Mouse (Mus musculus) limb, embryonic 11.5 days (tissue): ENCODE results near the gene 4930426L09Rik. TPM values are rescaled to one million over a fixed set of nuclear protein-coding genes. Genes with fewer than 3 reads are reported as not detected.
"Not testable (repeated sequence)": the region's sequence is repeated elsewhere in the genome, so short reads cannot be mapped to it uniquely, and the experiment has no call there.

Experiments
- ATAC-seq: fragments of 200-750 bp; cut with Nextera tagmentation; 2 replicates; pipeline ENCODE4 v1.8.0; 2017; ENCODE audit warnings: low read depth; ENCODE audit not compliant: insufficient number of reproducible peaks, low FRiP score, low TSS enrichment
- DNase-seq: peaks from one replicate; pipeline ENCODE4 v3.0.0-alpha.2; 2015; ENCODE audit warnings: low spot score
- H3K27ac ChIP-seq: fragments of 300-500 bp; sonication (generic); replicated peaks from 2 replicates; pipeline ENCODE4 v1.5.1; 2014; ENCODE audit warnings: low read depth, mild to moderate bottlenecking, low read length
- H3K27me3 ChIP-seq: fragments of 300-500 bp; sonication (generic); 2 replicates; pipeline ENCODE4 v1.6.1; 2014; ENCODE audit warnings: mild to moderate bottlenecking, low read length, mixed read lengths; ENCODE audit not compliant: control insufficient read depth, insufficient read depth
- H3K36me3 ChIP-seq: fragments of 300-500 bp; sonication (generic); 2 replicates; pipeline ENCODE4 v1.6.1; 2014; ENCODE audit warnings: mild to moderate bottlenecking, low read length, moderate library complexity, mixed read lengths; ENCODE audit not compliant: control insufficient read depth, insufficient read depth
- H3K4me1 ChIP-seq: fragments of 300-500 bp; sonication (generic); 2 replicates; pipeline ENCODE4 v1.6.1; 2014; ENCODE audit warnings: low read length, mixed read lengths; ENCODE audit not compliant: control insufficient read depth, insufficient read depth
- H3K4me2 ChIP-seq: fragments of 300-500 bp; sonication (generic); 2 replicates; pipeline ENCODE4 v1.6.1; 2014; ENCODE audit warnings: low read depth, mild to moderate bottlenecking, moderate library complexity; ENCODE audit not compliant: severe bottlenecking
- H3K4me3 ChIP-seq: fragments of 300-500 bp; sonication (generic); 2 replicates; pipeline ENCODE4 v1.5.1; 2014; ENCODE audit warnings: low read depth, low read length
- H3K9ac ChIP-seq: fragments of 300-500 bp; sonication (generic); 2 replicates; pipeline ENCODE4 v1.6.1; 2014; ENCODE audit warnings: mild to moderate bottlenecking, low read length
- H3K9me3 ChIP-seq: fragments of 300-500 bp; sonication (generic); 2 replicates; pipeline ENCODE4 v1.6.1; 2016; ENCODE audit warnings: low read length; ENCODE audit not compliant: control insufficient read depth
- WGBS: fragments of 180-500 bp; shearing (Covaris S2); extraction: QIAGEN DNeasy Blood & Tissue Kit; methylation state at CpG from one replicate; pipeline ENCODE4 v1.1.7; 2014; 5-methylcytosine and 5-hydroxymethylcytosine counted together
- polyA plus RNA-seq: library from polyadenylated mRNA; unstranded; fragments of >200 nt; fragmentation: Nextera tagmentation; extraction: Ambion mirVana; gene quantifications from 2 replicates; pipeline ENCODE4 v1.2.1, GENCODE M21; 2014

4930426L09Rik gene
- polyA plus RNA-seq, 1 experiment from 2014 or later: 0.13 TPM

DNA sequence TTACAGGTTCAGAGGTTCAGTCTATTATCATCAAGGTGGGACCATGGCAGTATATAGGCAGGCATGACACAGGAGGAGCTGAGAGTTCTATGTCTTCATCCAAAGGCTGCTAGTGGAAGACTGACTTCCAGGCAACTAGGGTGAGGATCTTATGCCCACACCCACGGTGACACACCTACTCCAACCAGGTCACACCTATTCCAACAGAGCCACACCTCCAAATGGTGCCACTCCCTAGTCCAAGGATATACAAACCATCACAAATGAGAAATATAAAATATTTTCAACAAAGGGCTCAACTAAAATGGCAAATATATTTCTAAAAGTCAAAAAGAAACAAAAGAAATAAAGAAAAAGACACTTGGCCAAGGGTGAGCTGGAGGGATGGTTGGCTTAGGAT lies 12.4 kb downstream of the 4930426L09Rik start:
- H3K4me3 ChIP-seq, H3K4me2 ChIP-seq, H3K9ac ChIP-seq, H3K9me3 ChIP-seq, H3K4me1 ChIP-seq, H3K27me3 ChIP-seq, ATAC-seq, H3K27ac ChIP-seq, DNase-seq, H3K36me3 ChIP-seq: not testable (repeated sequence)
- WGBS: 64% methylated on average over 1 of the region's 1 CpGs

DNA sequence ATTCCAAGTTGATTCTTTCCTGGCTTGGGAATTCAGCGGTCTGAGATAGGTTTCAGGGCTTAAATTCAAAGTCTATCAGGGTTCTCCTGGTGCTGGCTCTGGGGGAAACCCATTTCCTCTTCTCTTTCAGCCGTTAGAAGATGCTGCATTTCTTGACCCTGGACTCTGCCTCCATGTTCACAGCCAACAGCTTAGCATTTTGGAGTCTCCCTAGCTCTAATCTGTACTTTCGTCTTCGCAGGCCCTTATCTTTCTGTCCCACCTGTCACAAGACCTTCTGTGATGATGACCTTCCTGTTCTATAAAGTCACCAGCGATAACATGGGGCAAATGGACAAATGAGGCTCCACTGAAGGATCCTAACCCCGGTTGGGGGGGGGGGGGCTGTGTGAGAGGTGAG lies 13.3 kb downstream of the 4930426L09Rik start:
- H3K27me3 ChIP-seq: no peaks in the 10 kb centered on the region
- no peak for ATAC-seq
- 79% methylated on average over 6 of the region's 6 CpGs for WGBS
- no peak overlapping the region for H3K9ac ChIP-seq
- no peaks in the 10 kb centered on the region for H3K4me1 ChIP-seq
- H3K4me2 ChIP-seq: no peak overlapping the region
- no peaks in the 10 kb centered on the region for H3K9me3 ChIP-seq
- no peaks in the 10 kb centered on the region for H3K36me3 ChIP-seq
- no peak overlapping the region for H3K4me3 ChIP-seq
- DNase-seq: no peak
- no peak overlapping the region for H3K27ac ChIP-seq

DNA sequence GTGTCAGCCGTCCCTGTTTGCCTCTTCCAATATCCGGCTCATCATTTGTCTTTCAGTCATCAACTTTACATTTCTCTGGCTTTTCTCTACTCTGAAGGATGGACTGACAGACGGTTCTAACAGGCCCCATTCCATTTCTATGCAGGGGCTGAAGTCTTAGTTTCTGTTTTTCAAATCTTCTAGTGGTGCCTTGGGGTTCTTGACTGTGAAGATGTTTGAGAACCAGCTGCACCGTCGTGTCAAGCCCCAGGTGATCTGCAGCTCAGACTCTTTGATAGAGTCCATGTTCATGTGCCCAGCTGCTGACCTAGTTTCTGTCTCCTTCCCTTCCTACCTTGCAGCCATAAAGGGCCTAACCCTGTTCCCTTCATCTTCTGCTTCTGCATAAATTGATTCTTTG lies 18.2 kb downstream of the 4930426L09Rik start:
- Histone ChIP-seq H3K4me2 (no peak overlapping the region), H3K27me3 (no peaks in the 10 kb centered on the region), H3K9me3 (no peaks in the 10 kb centered on the region), H3K9ac (no peak overlapping the region), H3K36me3 (no peaks in the 10 kb centered on the region), H3K4me1 (no peaks in the 10 kb centered on the region), H3K27ac (no peak overlapping the region), H3K4me3 (no peak overlapping the region)
- DNase-seq: no peak
- ATAC-seq: no peak
- WGBS: 83% methylated on average over 5 of the region's 5 CpGs

DNA sequence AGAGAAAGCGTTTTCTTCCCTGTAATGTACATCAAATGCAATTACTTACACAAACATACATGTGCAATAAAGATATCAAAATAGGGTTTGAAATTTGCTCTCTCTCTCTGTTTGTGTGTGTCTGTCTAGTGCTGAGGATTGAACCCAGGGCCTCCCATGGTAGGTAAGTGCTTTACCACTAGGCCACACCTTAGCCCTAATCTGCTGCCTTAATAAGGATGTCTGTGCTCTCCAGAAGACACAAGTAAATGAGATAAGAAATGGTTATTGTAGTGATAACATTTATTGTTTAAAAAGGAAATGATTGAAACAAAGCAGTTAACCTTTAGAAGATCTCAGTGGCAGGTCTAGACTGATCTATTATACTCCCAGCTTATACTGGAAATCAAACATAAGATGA lies 18.7 kb downstream of the 4930426L09Rik start:
- no peak overlapping the region for H3K9ac ChIP-seq
- H3K36me3 ChIP-seq: no peaks in the 10 kb centered on the region
- no peak overlapping the region for H3K4me2 ChIP-seq
- ATAC-seq (no peak), DNase-seq (no peak)
- H3K9me3 ChIP-seq: no peaks in the 10 kb centered on the region
- no peaks in the 10 kb centered on the region for H3K4me1 ChIP-seq
- H3K4me3 ChIP-seq: no peak overlapping the region
- no peaks in the 10 kb centered on the region for H3K27me3 ChIP-seq
- no peak overlapping the region for H3K27ac ChIP-seq
- 88% methylated on average over 1 of the region's 1 CpGs for WGBS

DNA sequence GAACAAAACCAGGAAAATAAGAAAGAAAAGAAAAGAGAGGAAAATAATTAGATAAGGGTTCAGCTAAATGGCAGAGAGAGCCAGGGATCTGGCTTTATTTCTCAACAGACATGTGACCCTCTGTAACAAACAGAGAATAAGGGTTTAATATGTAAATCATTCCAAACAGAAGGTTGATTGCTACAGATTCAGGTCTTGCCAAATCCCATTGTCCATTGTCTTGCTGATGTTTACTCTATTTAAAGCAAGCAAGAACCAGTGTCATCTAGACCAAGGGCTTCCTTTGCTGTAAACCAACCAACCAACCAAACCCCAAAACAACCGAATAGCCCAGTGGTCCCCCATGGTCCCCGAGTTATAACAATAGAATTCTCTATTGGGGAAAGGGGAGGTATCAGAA lies 19.9 kb downstream of the 4930426L09Rik start:
- H3K27me3 ChIP-seq: no peaks in the 10 kb centered on the region

DNA sequence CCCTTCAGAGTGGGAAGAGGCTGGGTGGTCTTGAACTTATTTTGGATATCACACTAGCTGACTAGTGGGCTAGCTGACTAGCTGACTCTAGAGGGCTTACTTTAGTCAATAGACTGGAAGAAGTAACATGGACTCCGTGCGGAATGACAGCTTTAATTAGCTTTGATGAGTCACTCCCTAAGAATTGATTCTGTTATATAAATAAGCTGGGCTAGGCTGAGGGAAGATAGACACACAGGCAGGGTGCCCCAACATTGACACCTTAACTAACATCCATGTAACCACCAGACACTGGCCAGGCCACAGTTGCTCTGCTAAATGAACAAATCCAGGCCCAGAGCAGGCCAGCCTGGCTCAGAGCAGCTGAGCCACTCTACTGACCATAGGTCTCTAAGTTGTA lies 26.7 kb downstream of the 4930426L09Rik start:
- H3K36me3 ChIP-seq: no peaks in the 10 kb centered on the region
- WGBS: 91% methylated on average over 2 of the region's 2 CpGs
- DNase-seq: no peak

More for the DNA sequence above, 19.9 kb downstream of the 4930426L09Rik start:
- Histone ChIP-seq H3K4me3 (no peak overlapping the region), H3K9ac (no peak overlapping the region), H3K9me3 (no peaks in the 10 kb centered on the region), H3K4me1 (no peaks in the 10 kb centered on the region), H3K36me3 (no peaks in the 10 kb centered on the region), H3K4me2 (no peak overlapping the region), H3K27ac (no peak overlapping the region)
- no peak for DNase-seq
- no peak for ATAC-seq
- 77% methylated on average over 2 of the region's 2 CpGs for WGBS

DNA sequence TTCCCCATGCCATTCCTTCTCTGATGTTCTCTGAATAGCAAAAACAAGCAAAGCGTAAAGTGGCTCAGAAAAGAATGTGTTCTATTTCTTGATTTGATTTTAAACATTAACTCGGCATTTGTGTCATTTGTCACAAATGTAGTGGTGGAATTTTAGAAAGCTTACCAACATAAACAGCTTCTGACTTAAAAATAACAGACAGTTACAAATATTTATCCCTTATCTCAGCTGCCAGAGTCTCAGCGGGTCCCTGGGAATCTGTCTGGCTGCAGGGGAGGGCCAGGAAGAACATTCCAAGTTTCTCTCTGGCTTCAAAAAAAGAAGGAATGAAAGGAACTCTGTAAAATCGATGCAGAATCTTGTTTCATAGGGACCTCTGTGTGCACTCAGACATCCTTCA lies 39.3 kb downstream of the 4930426L09Rik start:
- Histone ChIP-seq H3K36me3 (no peaks in the 10 kb centered on the region), H3K9me3 (no peaks in the 10 kb centered on the region), H3K4me2 (no peak overlapping the region), H3K27me3 (no peaks in the 10 kb centered on the region), H3K4me3 (no peak overlapping the region), H3K27ac (no peak overlapping the region), H3K9ac (no peak overlapping the region), H3K4me1 (no peaks in the 10 kb centered on the region)
- ATAC-seq (no peak), DNase-seq (no peak)
- 74% methylated on average over 4 of the region's 4 CpGs for WGBS

More for the DNA sequence above, 26.7 kb downstream of the 4930426L09Rik start:
- Histone ChIP-seq H3K4me3 (no peak overlapping the region), H3K9me3 (no peaks in the 10 kb centered on the region), H3K27ac (no peak overlapping the region), H3K4me1 (no peaks in the 10 kb centered on the region), H3K4me2 (no peak overlapping the region), H3K9ac (no peak overlapping the region), H3K27me3 (no peaks in the 10 kb centered on the region)
- no peak for ATAC-seq

DNA sequence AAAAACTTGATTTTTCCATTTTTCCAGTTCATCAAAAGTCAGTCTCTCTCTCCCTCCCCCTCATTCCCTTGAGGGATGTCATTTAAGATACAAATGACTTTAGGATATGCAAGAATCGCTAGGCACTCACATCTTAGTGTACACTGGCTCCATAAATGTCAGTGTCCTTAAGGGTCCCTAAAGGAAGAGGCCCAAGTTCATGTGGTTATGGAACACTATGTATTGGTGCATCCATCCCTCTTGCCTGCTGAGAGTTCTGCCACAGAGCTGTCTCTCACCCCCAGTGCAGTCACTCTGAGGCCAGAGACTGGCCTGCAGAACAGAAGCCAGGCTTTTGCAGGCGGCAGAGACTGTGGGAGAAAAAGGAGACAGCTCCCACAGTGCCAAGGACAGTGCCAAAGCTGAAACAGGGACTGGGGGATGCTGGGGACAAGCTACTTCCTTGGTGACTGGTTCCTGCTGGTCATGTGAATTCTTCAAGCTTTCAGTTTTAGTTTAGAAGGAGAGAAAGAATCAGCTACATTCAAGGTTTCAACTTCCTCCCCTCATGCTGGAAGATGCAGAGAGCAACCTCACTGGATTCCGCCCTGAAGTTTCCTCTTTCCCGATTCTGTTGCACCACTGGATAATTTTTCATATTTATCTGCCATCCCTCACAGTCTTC lies 39.9 kb downstream of the 4930426L09Rik start:
- no peaks in the 10 kb centered on the region for H3K36me3 ChIP-seq
- no peaks in the 10 kb centered on the region for H3K9me3 ChIP-seq
- no peaks in the 10 kb centered on the region for H3K27me3 ChIP-seq
- ATAC-seq: no peak
- H3K4me2 ChIP-seq: no peak overlapping the region
- H3K4me3 ChIP-seq: no peak overlapping the region
- WGBS: 74% methylated on average over 4 of the region's 4 CpGs
- H3K9ac ChIP-seq: no peak overlapping the region
- no peaks in the 10 kb centered on the region for H3K4me1 ChIP-seq
- H3K27ac ChIP-seq: no peak overlapping the region
- DNase-seq: no peak

DNA sequence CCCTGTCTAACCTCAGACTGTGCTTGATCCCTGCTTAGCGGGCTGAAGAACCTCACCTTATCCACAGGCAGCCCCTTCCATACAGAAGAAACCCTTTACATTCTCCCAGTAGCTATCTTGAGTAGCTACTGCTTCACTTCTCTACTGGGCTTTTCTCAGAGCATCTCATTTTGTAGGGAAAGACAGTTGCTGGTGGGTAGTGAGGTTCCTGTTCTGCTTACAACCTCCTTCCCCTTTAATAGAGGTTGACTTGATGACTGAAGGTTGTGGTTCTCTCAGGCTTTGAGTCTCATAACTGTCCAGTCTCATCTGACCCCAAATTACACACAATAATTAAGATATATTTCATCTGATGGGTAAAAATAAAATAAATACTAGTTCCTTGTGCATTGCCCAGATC lies 50.1 kb downstream of the 4930426L09Rik start:
- no peak for ATAC-seq
- no peak overlapping the region for H3K4me3 ChIP-seq
- H3K9ac ChIP-seq: no peak overlapping the region
- H3K4me2 ChIP-seq: no peak overlapping the region
- no peaks in the 10 kb centered on the region for H3K36me3 ChIP-seq
- 0 out of 2 replicates have a peak, but pooled peaks cover 2% of the 10 kb centered on the region for H3K4me1 ChIP-seq
- H3K9me3 ChIP-seq: no peaks in the 10 kb centered on the region
- no peak for DNase-seq
- 97% methylated on average over 1 of the region's 1 CpGs for WGBS
- no peaks in the 10 kb centered on the region for H3K27me3 ChIP-seq
- no peak overlapping the region for H3K27ac ChIP-seq
